In genomic region chr1:151270691-151271090, GRCm38 (mm10) we compare ENCODE assay signal across 8 mouse cellular contexts.
DNase-seq lines count a peak whose midpoint lies in the region; ATAC-seq lines count a peak whose summit lies in the region.

No protein-coding gene starts in this region.

- H3K4me2 ChIP-seq in heart, embryonic 14.5 days (ENCODE audit: low read length): 0 out of 2 replicates have a peak overlapping the region, but pooled peaks have one; percentile 4
- H3K4me2 ChIP-seq in liver, embryonic 15.5 days: peak overlapping the region; percentile 42

- intact Hi-C loops in heart, postnatal 14 days (cut with DNase I): no loop called here

- H3K27me3 ChIP-seq in heart, embryonic 14.5 days (ENCODE audit: control insufficient read depth, insufficient read depth, low read length): no peaks in the 10 kb centered on the region
- H3K27me3 ChIP-seq in liver, embryonic 15.5 days: no peaks in the 10 kb centered on the region

- peaks cover 0 to 3% of the 10 kb centered on the region in 2 experiments; a peak in 1 of 4 replicates for H3K4me1 ChIP-seq in heart, embryonic 14.5 days (ENCODE audit: control insufficient read depth in 2 of 2, insufficient read depth in 2 of 2, low read length in 2 of 2)
- H3K4me1 ChIP-seq in liver, embryonic 15.5 days (replicated peaks): peaks cover 5% of the 10 kb centered on the region; the same call in 1 of the 2 replicates

- H3K36me3 ChIP-seq in heart, embryonic 14.5 days (ENCODE audit: control insufficient read depth, insufficient read depth, low read length): no peaks in the 10 kb centered on the region
- no peaks in the 10 kb centered on the region for H3K36me3 ChIP-seq in liver, embryonic 15.5 days (replicated peaks)

- H3K27ac ChIP-seq in heart, embryonic 14.5 days (replicated peaks in 1 of 2; ENCODE audit: control insufficient read depth in 1 of 2, insufficient read depth in 1 of 2, low read depth in 2 of 2, low read length in 2 of 2): no peak overlapping the region; a peak in 2 of 4 replicates
- H3K27ac ChIP-seq in liver, embryonic 15.5 days (replicated peaks): no peak overlapping the region

- 40% methylated on average over 8 of the region's 8 CpGs for WGBS in heart, embryonic 14.5 days
- WGBS in liver, embryonic 15.5 days (ENCODE audit: insufficient replicate concordance): 7% methylated on average over 8 of the region's 8 CpGs

- no peaks in the 10 kb centered on the region for H3K9me3 ChIP-seq in heart, embryonic 14.5 days (ENCODE audit: control insufficient read depth, low read length)
- no peaks in the 10 kb centered on the region for H3K9me3 ChIP-seq in liver, embryonic 15.5 days (replicated peaks)

- no peak for DNase-seq in heart, postnatal 14 days
- peak; percentile 25 for DNase-seq in 3T3-L1 (ENCODE audit: low read depth, low spot score)
- peak; percentile 61 for DNase-seq in ZHBTc4 (ENCODE audit: low read depth, low spot score)
- DNase-seq in retina, postnatal 1 day: no peak
- DNase-seq in layer of hippocampus, postnatal 10 days (ENCODE audit: low spot score in 2 of 2): no peak
- no peak for DNase-seq in layer of hippocampus, postnatal 14 days (ENCODE audit: low spot score in 2 of 2)

- no peak for ATAC-seq in heart, embryonic 14.5 days (ENCODE audit: insufficient number of reproducible peaks, insufficient read depth, low FRiP score, low read depth)
- no peak for ATAC-seq in liver, embryonic 15.5 days (ENCODE audit: insufficient read depth)

- no peak overlapping the region for H3K9ac ChIP-seq in heart, embryonic 14.5 days (ENCODE audit: low read length)
- H3K9ac ChIP-seq in liver, embryonic 15.5 days: no peak overlapping the region

- H3K4me3 ChIP-seq in heart, embryonic 14.5 days (ENCODE audit: control insufficient read depth in 1 of 2, insufficient read depth in 1 of 2, low read depth in 1 of 2, low read length in 2 of 2): no peak overlapping the region
- no peak overlapping the region for H3K4me3 ChIP-seq in liver, embryonic 15.5 days (replicated peaks)

Comparison
In these comparisons a context has a peak if more than half of its experiments do, and no peak if none do; other contexts are left out.
1. DNase-seq: peak in 3T3-L1 (single experiment) and ZHBTc4 (single experiment); none in heart, postnatal 14 days (0 of 2), retina, postnatal 1 day (single experiment), layer of hippocampus, postnatal 10 days (0 of 2) and layer of hippocampus, postnatal 14 days (0 of 2).